Mouse (Mus musculus) midbrain, embryonic 10.5 days (tissue): ENCODE results near the gene Olfr720. TPM values are rescaled to one million over a fixed set of nuclear protein-coding genes. Genes with fewer than 3 reads are reported as not detected.

ENCODE experiments used
- DNase-seq: peaks from one replicate; pipeline ENCODE4 v3.0.0-alpha.2; 2017; ENCODE audit warnings: low spot score
- H3K27ac ChIP-seq: fragments of 300-500 bp; sonication (generic); replicated peaks from 2 replicates; pipeline ENCODE4 v1.5.1; 2016; ENCODE audit warnings: mild to moderate bottlenecking
- H3K27me3 ChIP-seq: fragments of 300-500 bp; sonication (generic); 2 replicates; pipeline ENCODE4 v1.6.1; 2016; ENCODE audit warnings: low read depth, mild to moderate bottlenecking; ENCODE audit not compliant: poor library complexity, severe bottlenecking
- H3K36me3 ChIP-seq: fragments of 300-500 bp; sonication (generic); 2 replicates; pipeline ENCODE4 v1.6.1; 2016; ENCODE audit warnings: mild to moderate bottlenecking, moderate library complexity
- H3K4me1 ChIP-seq: fragments of 300-500 bp; sonication (generic); 2 replicates; pipeline ENCODE4 v1.6.1; 2016
- H3K4me3 ChIP-seq: fragments of 300-500 bp; sonication (generic); 2 replicates; pipeline ENCODE4 v1.5.1; 2016; ENCODE audit warnings: mild to moderate bottlenecking, moderate library complexity
- H3K9me3 ChIP-seq: fragments of 300-500 bp; sonication (generic); replicated peaks from 2 replicates; pipeline ENCODE4 v1.6.1; 2016; ENCODE audit warnings: mild to moderate bottlenecking
- WGBS: fragments of 180-500 bp; shearing (Covaris S2); methylation state at CpG from one replicate; pipeline ENCODE4 v1.1.7; 2016; 5-methylcytosine and 5-hydroxymethylcytosine counted together
- polyA plus RNA-seq: library from polyadenylated mRNA; unstranded; fragments of >200 nt; fragmentation: Nextera tagmentation; extraction: Ambion mirVana; gene quantifications from 2 replicates; pipeline ENCODE4 v1.2.1, GENCODE M21; 2016

Gene Olfr720
- polyA plus RNA-seq: not detected in 2 replicates

DNA sequence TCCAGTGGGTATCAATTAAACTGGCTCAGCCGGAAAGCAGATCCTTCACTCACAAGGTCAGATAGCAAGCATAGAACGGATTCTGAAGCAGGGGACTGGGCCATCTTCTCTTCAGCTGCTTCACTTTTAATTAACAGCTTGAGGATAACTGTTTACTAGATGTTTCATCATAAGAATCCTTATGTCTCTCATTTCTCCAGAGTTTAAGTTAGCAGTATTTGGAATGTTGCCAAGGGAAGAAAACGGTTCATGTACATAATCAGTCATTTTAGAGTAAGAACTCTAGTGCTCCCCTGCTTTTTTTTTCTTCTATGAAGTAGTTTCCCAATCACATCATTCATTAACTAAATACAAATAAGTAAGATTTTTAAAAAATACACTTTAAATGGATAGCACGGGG lies at the start of gene Olfr720:
TSS of gene Olfr720 (minus strand) at position 101 of the 400 bp plus-strand sequence.
- Histone ChIP-seq H3K36me3 (no peaks in the 10 kb centered on the region), H3K9me3 (0 out of 2 replicates have a peak, but pooled peaks cover 4% of the 10 kb centered on the region), H3K4me1 (no peaks in the 10 kb centered on the region), H3K4me3 (no peak within 1 kb of the TSS), H3K27me3 (no peaks in the 10 kb centered on the region), H3K27ac (no peak within 1 kb of the TSS)
- no peak for DNase-seq
- WGBS: 90% methylated on average over 4 of the region's 4 CpGs

Other genes starting within 250 kb of the Olfr720 start
- gene Atxn7, start 225.4 kb downstream of the Olfr720 start, polyA plus RNA-seq: 3.5 and 3.6 TPM in 2 replicates
- 231 and 235 TPM in 2 replicates for gene Thoc7, start 225.0 kb downstream of the Olfr720 start, polyA plus RNA-seq
- 301 and 307 TPM in 2 replicates for gene Psmd6, start 65.9 kb downstream of the Olfr720 start, polyA plus RNA-seq
- not detected in 2 replicates for gene Olfr31, start 136.0 kb upstream of the Olfr720 start, polyA plus RNA-seq
- gene Il3ra, start 159.4 kb upstream of the Olfr720 start, polyA plus RNA-seq: 2.0 and 2.3 TPM in 2 replicates
- gene Olfr721-ps1, start 214.5 kb upstream of the Olfr720 start, polyA plus RNA-seq: not detected in 2 replicates